Mouse (Mus musculus) T-cell, adult 66 days (primary cell): ENCODE results near the gene Olfr1293-ps. TPM values are rescaled to one million over a fixed set of nuclear protein-coding genes. Genes with fewer than 3 reads are reported as not detected.

ENCODE experiments used
- total RNA-seq, 2 experiments: library from RNA; stranded (reverse); gene quantifications; 3 replicates in 1 of 2; 4 replicates in 1 of 2; pipeline ENCODE4 v1.2.4; 2023

The Olfr1293-ps gene
- not detected for total RNA-seq

GRCm38 (mm10) chr2:111524903-111525302 is at the start of gene Olfr1293-ps:
Olfr1293-ps (plus strand) TSS chr2:111525203.

DNA sequence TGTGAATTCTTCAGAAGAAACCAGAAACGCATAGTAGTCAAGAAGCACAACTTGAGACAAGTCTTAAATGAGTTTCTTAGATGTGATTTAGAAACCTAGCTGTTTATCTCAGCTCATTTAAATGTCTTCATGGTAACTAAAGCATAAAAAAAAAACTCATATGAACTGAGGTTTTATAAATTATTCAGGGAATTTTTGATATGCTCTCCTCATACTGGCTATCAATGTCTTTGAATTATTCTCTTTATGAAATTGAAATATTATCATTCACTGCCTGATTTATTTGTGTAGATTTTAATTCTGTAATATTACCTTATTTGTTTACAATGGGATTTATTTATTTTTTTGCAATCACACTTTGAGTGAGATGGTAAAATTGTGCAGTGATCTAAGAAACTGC is 44.5 kb upstream of the Olfr1293-ps start, which contains the start of gene Olfr1289:
Gene Olfr1289 (plus strand): TSS at position 301 of the 400 bp plus-strand sequence.

GRCm38 (mm10) chr2:111493729-111494128 is 31.3 kb upstream of the Olfr1293-ps start, which contains the start of gene Olfr1290:
Olfr1290 (minus strand) TSS chr2:111493829.

GRCm38 (mm10) chr2:111496880-111497279 is 28.1 kb upstream of the Olfr1293-ps start, which contains the start of gene Olfr1291-ps1:
Olfr1291-ps1 (plus strand) TSS chr2:111497180.

DNA sequence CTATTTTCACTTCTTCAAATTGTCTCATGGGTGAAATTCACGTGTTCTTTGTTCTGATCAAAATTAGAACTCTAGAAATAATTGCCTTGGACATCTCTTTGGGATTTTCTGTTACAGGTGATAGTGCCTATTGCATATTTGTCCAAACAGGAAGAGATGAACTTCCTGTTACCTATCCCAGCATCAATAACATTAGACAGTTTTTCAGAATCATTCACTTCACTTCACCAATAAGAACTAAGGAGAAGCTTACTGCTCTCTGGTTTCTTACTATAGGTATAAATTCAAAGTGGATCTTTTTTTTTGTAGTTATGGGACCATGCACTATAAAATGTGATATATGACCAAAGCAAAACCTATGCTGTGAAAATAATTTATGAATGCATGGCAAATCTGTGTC is 15.2 kb downstream of the Olfr1293-ps start, which contains the start of gene Olfr1294:
Gene Olfr1294 (minus strand): TSS at position 101 of the 400 bp plus-strand sequence.

GRCm38 (mm10) chr2:111569581-111569980 is 44.6 kb downstream of the Olfr1293-ps start, which contains the start of gene Olfr1295:
Olfr1295 (minus strand) TSS chr2:111569681.

Other genes starting within 250 kb of the Olfr1293-ps start
- not detected for gene Olfr1278, start 235.1 kb upstream of the Olfr1293-ps start, total RNA-seq
- gene Olfr1279, start 224.6 kb upstream of the Olfr1293-ps start, total RNA-seq = not detected
- gene Olfr1280, start 211.2 kb upstream of the Olfr1293-ps start, total RNA-seq = not detected
- not detected for gene Olfr1281, start 198.7 kb upstream of the Olfr1293-ps start, total RNA-seq
- gene Olfr1282, start 189.1 kb upstream of the Olfr1293-ps start, total RNA-seq = not detected
- gene Olfr1283, start 158.4 kb upstream of the Olfr1293-ps start, total RNA-seq = not detected
- not detected for gene Olfr1284, start 149.7 kb upstream of the Olfr1293-ps start, total RNA-seq
- not detected for gene Olfr1286, start 102.1 kb upstream of the Olfr1293-ps start, total RNA-seq
- not detected for gene Olfr1287, start 76.1 kb upstream of the Olfr1293-ps start, total RNA-seq
- not detected for gene Olfr1288, start 51.1 kb upstream of the Olfr1293-ps start, total RNA-seq
- gene Olfr1289, start 44.4 kb upstream of the Olfr1293-ps start, total RNA-seq = not detected
- not detected for gene Olfr1290, start 31.4 kb upstream of the Olfr1293-ps start, total RNA-seq
- gene Olfr1291-ps1, start 28.0 kb upstream of the Olfr1293-ps start, total RNA-seq = not detected
- gene Olfr1294, start 15.1 kb downstream of the Olfr1293-ps start, total RNA-seq = not detected
- gene Olfr1295, start 44.5 kb downstream of the Olfr1293-ps start, total RNA-seq = not detected
- not detected for gene Olfr1297, start 101.3 kb downstream of the Olfr1293-ps start, total RNA-seq
- not detected for gene Olfr1298, start 124.0 kb downstream of the Olfr1293-ps start, total RNA-seq
- gene Olfr1299, start 136.2 kb downstream of the Olfr1293-ps start, total RNA-seq = not detected
- not detected for gene Olfr1301, start 225.8 kb downstream of the Olfr1293-ps start, total RNA-seq